Mouse (Mus musculus) liver, adult 2 months (tissue): Measurements from ENCODE around the gene Zc3h12d. TPM values are rescaled to one million over a fixed set of nuclear protein-coding genes. Genes with fewer than 3 reads are reported as not detected.

Experiments used
- DNase-seq: peaks from one replicate; pipeline ENCODE4 v3.0.0-alpha.2; 2011; ENCODE audit warnings: low read depth, low spot score; ENCODE audit errors: extremely low read depth
- H3K27ac ChIP-seq: fragments of 200-500 bp; replicated peaks from 2 replicates; pipeline ENCODE4 v1.5.1; 2012; ENCODE audit warnings: low read depth, mild to moderate bottlenecking, control low read depth, inconsistent platforms, low read length; ENCODE audit not compliant: insufficient read depth
- H3K27me3 ChIP-seq: fragments of 200-500 bp; 2 replicates; pipeline ENCODE4 v1.6.1; 2012; ENCODE audit warnings: mild to moderate bottlenecking, moderate library complexity, low read length, inconsistent platforms; ENCODE audit not compliant: control insufficient read depth, insufficient read depth
- H3K36me3 ChIP-seq: fragments of 200-500 bp; 2 replicates; pipeline ENCODE4 v1.6.1; 2012; ENCODE audit warnings: low read length, inconsistent platforms; ENCODE audit not compliant: control insufficient read depth, insufficient read depth
- H3K4me1 ChIP-seq: fragments of 200-500 bp; 2 replicates; pipeline ENCODE4 v1.6.1; 2011; ENCODE audit warnings: low read length; ENCODE audit not compliant: control insufficient read depth, insufficient read depth
- H3K4me3 ChIP-seq: fragments of 200-500 bp; 2 replicates; pipeline ENCODE4 v1.5.1; 2011; ENCODE audit warnings: low read depth, mild to moderate bottlenecking, control low read depth, low read length, moderate library complexity; ENCODE audit not compliant: insufficient read depth
- H3K79me2 ChIP-seq: fragments of 200-500 bp; 2 replicates; pipeline ENCODE4 v1.6.1; 2012; ENCODE audit warnings: inconsistent platforms, mild to moderate bottlenecking, low read length, moderate library complexity; ENCODE audit not compliant: control insufficient read depth, insufficient read depth
- H3K9ac ChIP-seq: fragments of 200-500 bp; 2 replicates; pipeline ENCODE4 v1.6.1; 2012; ENCODE audit warnings: low read depth, mild to moderate bottlenecking, control low read depth, inconsistent platforms, low read length
- CTCF ChIP-seq: fragments of 200-500 bp; IDR thresholded peaks from 2 replicates; pipeline ENCODE4 v1.5.1; 2011; ENCODE audit warnings: low read depth, low read length, control low read depth
- POLR2A ChIP-seq: fragments of 200-500 bp; IDR thresholded peaks from 2 replicates; pipeline ENCODE4 v1.6.1; 2011; ENCODE audit warnings: low read length, control low read depth; ENCODE audit not compliant: insufficient read depth; ENCODE audit errors: extremely low read depth
- WGBS: fragments of 180-500 bp; shearing (Covaris S2); methylation state at CpG from one replicate; pipeline ENCODE4 v1.1.7; 2018; 5-methylcytosine and 5-hydroxymethylcytosine counted together
- polyA plus RNA-seq: library from polyadenylated mRNA; depleted of rRNA; stranded (reverse); fragments of >200 nt; gene quantifications from 2 replicates; pipeline ENCODE4 v1.2.3, GENCODE M21; 2012
- total RNA-seq: library from RNA; depleted of rRNA; stranded (reverse); fragments of >200 nt; gene quantifications from 2 replicates; pipeline ENCODE4 v1.2.3, GENCODE M21; 2014

Zc3h12d gene
- total and polyA plus RNA-seq, 2 experiments = 1.6 to 2.2 TPM

DNA sequence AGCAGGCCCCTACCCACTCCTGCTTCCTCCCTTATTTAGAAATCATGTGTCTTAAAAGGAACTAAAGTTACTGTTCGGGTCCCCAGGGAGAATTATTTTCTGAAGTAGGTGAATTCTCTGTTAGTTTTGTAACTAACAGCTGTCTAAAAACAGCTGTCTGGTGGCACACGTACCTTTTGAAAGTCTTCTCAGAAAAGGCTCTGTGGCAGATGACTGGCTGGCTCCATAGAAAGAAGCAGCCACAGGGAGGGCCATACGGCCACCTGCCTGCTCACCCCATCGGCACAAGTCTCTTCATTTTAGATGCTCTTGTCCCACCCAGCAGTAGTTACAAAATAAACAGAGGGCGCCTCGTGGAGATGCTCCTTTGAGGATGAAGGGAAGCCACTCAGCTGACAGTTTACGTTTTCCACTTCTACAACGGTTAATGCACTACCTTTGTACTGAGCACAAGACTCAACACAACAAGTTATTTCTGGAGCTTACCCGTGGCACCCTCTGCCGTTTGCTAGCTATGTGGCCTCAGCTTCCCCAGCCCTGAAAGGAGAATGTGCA, 2.5 kb downstream of the Zc3h12d start:
- Histone ChIP-seq H3K4me1 (peaks cover 11% of the 10 kb centered on the region), H3K4me3 (no peak overlapping the region), H3K36me3 (no peaks in the 10 kb centered on the region), H3K79me2 (no peaks in the 10 kb centered on the region), H3K9ac (no peak overlapping the region), H3K27me3 (no peaks in the 10 kb centered on the region), H3K27ac (peak overlapping the region; percentile 37; the same call in 1 of the 2 replicates)
- DNase-seq = peak; percentile 27
- 78% methylated on average over 10 of the region's 10 CpGs for WGBS
- TF ChIP-seq CTCF = no peak
- no peak for TF ChIP-seq POLR2A

DNA sequence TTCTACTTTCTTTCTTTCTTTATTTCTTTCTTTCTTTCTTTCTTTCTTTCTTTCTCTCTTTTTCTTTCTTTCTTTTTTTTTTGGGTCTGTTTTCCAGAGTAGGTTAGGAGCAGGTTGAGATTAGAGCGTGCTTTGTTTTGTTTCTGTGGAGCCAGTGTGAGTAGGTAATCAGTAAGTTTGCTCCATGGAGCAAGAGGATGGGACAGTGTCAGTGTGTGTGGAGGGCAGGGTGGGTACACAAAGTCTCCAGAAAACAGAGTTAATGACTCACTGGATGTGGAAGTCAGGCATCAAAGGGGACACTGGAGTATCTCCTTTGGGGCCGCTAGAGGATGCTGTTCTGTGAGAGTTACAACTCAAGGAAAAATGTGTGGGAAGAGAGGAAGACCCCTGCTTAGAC, 4.6 kb downstream of the Zc3h12d start:
- no peak overlapping the region for H3K9ac ChIP-seq
- TF ChIP-seq CTCF (no peak), POLR2A (no peak)
- H3K27me3 ChIP-seq = no peaks in the 10 kb centered on the region
- no peak overlapping the region for H3K4me3 ChIP-seq
- WGBS = 76% methylated on average over 2 of the region's 2 CpGs
- H3K36me3 ChIP-seq = no peaks in the 10 kb centered on the region
- no peak overlapping the region for H3K27ac ChIP-seq
- H3K79me2 ChIP-seq = no peaks in the 10 kb centered on the region
- no peak for DNase-seq
- peaks cover 16% of the 10 kb centered on the region for H3K4me1 ChIP-seq

DNA sequence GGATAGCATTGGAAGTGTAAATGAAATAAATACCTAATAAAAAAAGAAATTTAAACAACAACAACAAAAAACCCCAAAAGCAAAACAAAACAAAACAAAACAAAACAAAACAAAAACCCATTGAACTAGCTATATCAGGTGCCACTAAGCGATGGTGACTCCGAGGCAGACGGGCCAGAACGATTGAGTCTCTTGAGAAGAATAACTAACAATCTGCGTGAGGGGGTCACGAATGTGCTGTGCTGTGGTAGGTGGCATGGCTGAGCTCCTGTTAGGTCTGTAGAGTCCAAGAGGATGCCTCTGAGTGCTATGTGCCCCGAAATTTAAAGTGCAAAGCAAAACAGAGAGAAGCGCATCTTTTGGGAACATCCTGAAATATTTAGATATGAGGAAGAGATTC, 5.2 kb downstream of the Zc3h12d start:
- Histone ChIP-seq H3K27ac (no peak overlapping the region), H3K27me3 (no peaks in the 10 kb centered on the region), H3K36me3 (no peaks in the 10 kb centered on the region), H3K4me1 (peaks cover 17% of the 10 kb centered on the region), H3K9ac (no peak overlapping the region), H3K4me3 (no peak overlapping the region), H3K79me2 (no peaks in the 10 kb centered on the region)
- no peak for DNase-seq
- 94% methylated on average over 8 of the region's 8 CpGs for WGBS
- no peak for TF ChIP-seq CTCF
- no peak for TF ChIP-seq POLR2A

DNA sequence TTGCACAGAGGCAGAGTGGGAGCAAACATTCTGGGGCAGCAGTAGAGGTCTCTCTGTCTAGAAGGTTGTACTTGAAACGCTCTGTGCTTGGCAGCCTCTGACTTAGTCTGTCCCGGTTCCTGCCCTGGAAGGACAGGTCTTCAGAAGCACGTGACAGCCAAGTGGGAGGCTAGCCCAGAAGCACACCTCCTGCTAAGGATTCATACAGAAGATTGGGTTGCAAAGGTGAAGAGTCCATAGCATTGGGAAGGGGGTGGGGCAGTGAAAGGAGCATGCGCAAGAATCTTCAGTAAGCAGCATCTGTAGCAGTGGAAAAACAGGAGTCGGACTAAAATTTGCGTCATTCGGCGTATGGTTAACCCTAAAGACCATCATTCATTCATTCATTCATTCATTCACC, 5.8 kb downstream of the Zc3h12d start:
- no peak for TF ChIP-seq CTCF
- TF ChIP-seq POLR2A = no peak
- Histone ChIP-seq H3K79me2 (no peaks in the 10 kb centered on the region), H3K4me3 (no peak overlapping the region), H3K27me3 (no peaks in the 10 kb centered on the region), H3K36me3 (no peaks in the 10 kb centered on the region), H3K4me1 (peaks cover 16% of the 10 kb centered on the region), H3K27ac (no peak overlapping the region), H3K9ac (no peak overlapping the region)
- WGBS = 82% methylated on average over 8 of the region's 8 CpGs
- DNase-seq = no peak

DNA sequence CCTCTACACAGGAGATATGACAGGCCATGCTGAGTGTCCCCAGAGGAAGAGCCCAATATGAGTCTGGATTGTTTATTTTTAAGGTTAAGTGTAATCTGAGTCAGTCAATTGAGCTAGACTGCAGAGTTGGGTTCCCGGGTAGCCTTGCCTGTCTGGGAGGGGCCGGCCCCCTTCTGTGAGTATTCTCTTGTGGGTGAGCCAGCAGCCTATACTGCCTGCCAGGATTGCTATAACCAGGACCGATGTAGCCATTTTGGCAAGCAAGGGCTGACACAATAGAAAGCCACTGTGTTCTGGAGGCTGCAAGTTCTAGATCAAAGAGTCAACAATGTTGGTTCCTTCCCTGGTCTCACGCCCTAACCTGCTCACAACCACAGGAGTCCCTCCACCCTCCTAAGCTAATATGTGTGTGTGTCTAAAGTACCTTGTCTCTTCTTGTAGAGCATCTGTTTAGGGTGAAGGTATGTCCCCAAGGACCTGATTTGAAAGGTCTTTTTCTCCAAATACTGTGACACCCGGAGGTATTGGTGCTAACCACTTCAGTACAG, 6.7 kb downstream of the Zc3h12d start:
- no peaks in the 10 kb centered on the region for H3K27me3 ChIP-seq
- no peak for TF ChIP-seq POLR2A
- no peak for TF ChIP-seq CTCF
- no peak overlapping the region for H3K4me3 ChIP-seq
- no peaks in the 10 kb centered on the region for H3K36me3 ChIP-seq
- WGBS = 75% methylated on average over 5 of the region's 5 CpGs
- H3K79me2 ChIP-seq = no peaks in the 10 kb centered on the region
- peaks cover 16% of the 10 kb centered on the region for H3K4me1 ChIP-seq
- peak overlapping the region; percentile 66 for H3K27ac ChIP-seq
- H3K9ac ChIP-seq = no peak overlapping the region
- no peak for DNase-seq
